ENCODE assay signal across 8 mouse cellular contexts in the genomic region with DNA sequence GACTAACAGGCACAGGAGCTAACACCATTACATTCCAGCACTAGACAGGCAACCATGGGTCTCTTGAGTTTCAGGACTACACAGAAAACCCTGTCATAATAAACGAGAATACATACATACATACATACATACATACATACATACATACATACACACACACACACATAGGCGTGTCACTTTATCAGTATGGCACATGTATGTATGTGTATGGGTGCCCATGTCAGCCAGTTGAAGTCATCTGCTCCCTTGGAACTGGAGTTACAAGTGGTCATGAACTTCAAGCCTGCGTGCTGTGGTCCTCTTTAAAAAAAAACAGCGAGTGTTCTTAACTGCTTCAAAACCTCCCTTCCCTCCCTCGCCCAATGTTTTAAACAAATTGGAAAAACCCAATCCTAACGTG. TPM values are rescaled to one million over a fixed set of nuclear protein-coding genes. Genes with fewer than 3 reads are reported as not detected.
A peak's percentile ranks its signal among the peaks of the same experiment; 100 is the strongest.
DNase-seq lines count a peak whose midpoint lies in the region; ATAC-seq lines count a peak whose summit lies in the region.

No protein-coding gene starts in this region.

- no peaks in the 10 kb centered on the region for H3K9me3 ChIP-seq in kidney, embryonic 14.5 days (ENCODE audit: control insufficient read depth, low read length)
- no peaks in the 10 kb centered on the region for H3K9me3 ChIP-seq in hindbrain, embryonic 15.5 days
- H3K9me3 ChIP-seq in midbrain, embryonic 13.5 days = no peaks in the 10 kb centered on the region

- peak overlapping the region; percentile 93 for H3K4me3 ChIP-seq in kidney, embryonic 14.5 days (ENCODE audit: low read length)
- peak overlapping the region; percentile 96 for H3K4me3 ChIP-seq in brown adipose tissue, adult 24 weeks (ENCODE audit: insufficient read depth, low read depth, low read length)
- peak overlapping the region; percentile 76 for H3K4me3 ChIP-seq in hindbrain, embryonic 15.5 days
- H3K4me3 ChIP-seq in midbrain, embryonic 13.5 days (replicated peaks) = peak overlapping the region; percentile 77

- peak overlapping the region; percentile 97 for H3K9ac ChIP-seq in kidney, embryonic 14.5 days (ENCODE audit: low read depth, low read length)
- H3K9ac ChIP-seq in hindbrain, embryonic 15.5 days = peak overlapping the region; percentile 90
- H3K9ac ChIP-seq in midbrain, embryonic 13.5 days (replicated peaks) = peak overlapping the region; percentile 93

- peaks cover 56% of the 10 kb centered on the region for H3K36me3 ChIP-seq in kidney, embryonic 14.5 days (ENCODE audit: control insufficient read depth, insufficient read depth, low read length)
- H3K36me3 ChIP-seq in hindbrain, embryonic 15.5 days = peaks cover 66% of the 10 kb centered on the region
- peaks cover 73% of the 10 kb centered on the region for H3K36me3 ChIP-seq in midbrain, embryonic 13.5 days

- H3K27ac ChIP-seq in kidney, embryonic 14.5 days (ENCODE audit: low read depth, low read length) = peak overlapping the region; percentile 92
- H3K27ac ChIP-seq in brown adipose tissue, adult 24 weeks (replicated peaks; ENCODE audit: low read depth, low read length) = peak overlapping the region; percentile 48
- H3K27ac ChIP-seq in hindbrain, embryonic 15.5 days (replicated peaks) = peak overlapping the region; percentile 98
- peak overlapping the region; percentile 95 for H3K27ac ChIP-seq in midbrain, embryonic 13.5 days

- peak; percentile 46 for ATAC-seq in kidney, embryonic 14.5 days (ENCODE audit: low FRiP score, low TSS enrichment)
- peak; percentile 28; the same call in 1 of the 2 replicates for ATAC-seq in hindbrain, embryonic 15.5 days (ENCODE audit: low FRiP score, low read depth)
- ATAC-seq in midbrain, embryonic 13.5 days = peak; percentile 55

- 0 out of 2 replicates have a peak, but pooled peaks cover 3% of the 10 kb centered on the region for H3K4me1 ChIP-seq in kidney, embryonic 14.5 days (ENCODE audit: control insufficient read depth, insufficient read depth, low read length)
- H3K4me1 ChIP-seq in brown adipose tissue, adult 24 weeks (ENCODE audit: control insufficient read depth, insufficient read depth, insufficient read length, low read length) = no peaks in the 10 kb centered on the region
- H3K4me1 ChIP-seq in hindbrain, embryonic 15.5 days (replicated peaks) = peaks cover 13% of the 10 kb centered on the region
- H3K4me1 ChIP-seq in midbrain, embryonic 13.5 days (replicated peaks) = peaks cover 12% of the 10 kb centered on the region

- peak overlapping the region; percentile 70 for H3K4me2 ChIP-seq in kidney, embryonic 14.5 days (replicated peaks; ENCODE audit: low read depth, low read length)
- peak overlapping the region; percentile 56 for H3K4me2 ChIP-seq in hindbrain, embryonic 15.5 days
- peak overlapping the region; percentile 71 for H3K4me2 ChIP-seq in midbrain, embryonic 13.5 days (replicated peaks)

- no peak for DNase-seq in kidney, postnatal 25 days
- DNase-seq in gastrocnemius, adult 8-10 months (ENCODE audit: low spot score in 2 of 2) = no peak
- no peak for DNase-seq in cerebellum, adult 9-11 months
- no peak for DNase-seq in cerebellum, adult 9-10 months

- H3K27me3 ChIP-seq in kidney, embryonic 14.5 days (ENCODE audit: control insufficient read depth, insufficient read depth, low read length) = no peaks in the 10 kb centered on the region
- no peaks in the 10 kb centered on the region for H3K27me3 ChIP-seq in hindbrain, embryonic 15.5 days
- no peaks in the 10 kb centered on the region for H3K27me3 ChIP-seq in midbrain, embryonic 13.5 days

- 36% methylated on average over 6 of the region's 6 CpGs for WGBS in kidney, embryonic 14.5 days
- 31% methylated on average over 6 of the region's 6 CpGs for WGBS in hindbrain, embryonic 15.5 days
- whole genome bisulfite sequencing in midbrain, embryonic 13.5 days = 33% methylated on average over 6 of the region's 6 CpGs

RNA-seq across cellular contexts. Expression of a gene that starts 0.5 kb away (rescaled TPM):
- polyA plus RNA-seq in kidney, embryonic 14.5 days (2014; fragmentation: Nextera tagmentation; extraction: Ambion mirVana) = 65.7 and 101 TPM in 2 replicates
- polyA plus RNA-seq in brown adipose tissue, adult 24 weeks (2012; ENCODE audit: insufficient read depth, insufficient read length, missing spikeins) = 18.8 and 32.4 TPM in 2 replicates
- 88.5 and 91.7 TPM in 2 replicates for polyA plus RNA-seq in hindbrain, embryonic 15.5 days (2015; fragmentation: Nextera tagmentation; extraction: Ambion mirVana)
- polyA plus RNA-seq in midbrain, embryonic 13.5 days (2015; fragmentation: Nextera tagmentation; extraction: Ambion mirVana) = 91.4 and 94.1 TPM in 2 replicates
- 10 to 100 TPM; 14.7 to 20.8 (median 17.6) TPM for total RNA-seq in gastrocnemius, adult 8-10 months (2022)

RNA-seq across cellular contexts. Expression of a gene that starts 33.5 kb away (rescaled TPM):
- polyA plus RNA-seq in kidney, embryonic 14.5 days (2014; fragmentation: Nextera tagmentation; extraction: Ambion mirVana) = 214 and 242 TPM in 2 replicates
- 21.4 and 25.8 TPM in 2 replicates for polyA plus RNA-seq in brown adipose tissue, adult 24 weeks (2012; ENCODE audit: insufficient read depth, insufficient read length, missing spikeins)
- polyA plus RNA-seq in hindbrain, embryonic 15.5 days (2015; fragmentation: Nextera tagmentation; extraction: Ambion mirVana) = 181 and 194 TPM in 2 replicates
- polyA plus RNA-seq in midbrain, embryonic 13.5 days (2015; fragmentation: Nextera tagmentation; extraction: Ambion mirVana) = 116 and 128 TPM in 2 replicates
- total RNA-seq in gastrocnemius, adult 8-10 months (2022) = 10 to 100 TPM; 11.1 to 15.7 (median 12.5) TPM

RNA-seq across cellular contexts. Expression of a gene that starts 44.6 kb away (rescaled TPM):
- 0.37 TPM in 1 of 2 replicates, not detected in the other for polyA plus RNA-seq in kidney, embryonic 14.5 days (2014; fragmentation: Nextera tagmentation; extraction: Ambion mirVana)
- not detected in 2 replicates for polyA plus RNA-seq in brown adipose tissue, adult 24 weeks (2012; ENCODE audit: insufficient read depth, insufficient read length, missing spikeins)
- 0.43 and 1.2 TPM in 2 replicates for polyA plus RNA-seq in hindbrain, embryonic 15.5 days (2015; fragmentation: Nextera tagmentation; extraction: Ambion mirVana)
- polyA plus RNA-seq in midbrain, embryonic 13.5 days (2015; fragmentation: Nextera tagmentation; extraction: Ambion mirVana) = 0.35 and 0.46 TPM in 2 replicates
- total RNA-seq in gastrocnemius, adult 8-10 months (2022) = under 1 TPM; 0.24 to 0.56 (median 0.53) TPM

RNA-seq across cellular contexts. Expression of a gene that starts 57.5 kb away (rescaled TPM):
- 0.54 and 1.4 TPM in 2 replicates for polyA plus RNA-seq in kidney, embryonic 14.5 days (2014; fragmentation: Nextera tagmentation; extraction: Ambion mirVana)
- not detected in 2 replicates for polyA plus RNA-seq in brown adipose tissue, adult 24 weeks (2012; ENCODE audit: insufficient read depth, insufficient read length, missing spikeins)
- 0.44 and 0.50 TPM in 2 replicates for polyA plus RNA-seq in hindbrain, embryonic 15.5 days (2015; fragmentation: Nextera tagmentation; extraction: Ambion mirVana)
- 0.23 and 0.32 TPM in 2 replicates for polyA plus RNA-seq in midbrain, embryonic 13.5 days (2015; fragmentation: Nextera tagmentation; extraction: Ambion mirVana)
- 10 to 100 TPM in 2 of 4 experiments, 1 to 10 TPM in 2; 5.3 to 49.1 (median 25.5) TPM for total RNA-seq in gastrocnemius, adult 8-10 months (2022)

Comparison
In these comparisons a context has a peak if more than half of its experiments do, and no peak if none do; other contexts are left out.
1. H3K27ac ChIP-seq: peak in every context shown above with its lines; median percentile 98 in hindbrain, embryonic 15.5 days; 95 in midbrain, embryonic 13.5 days; 92 in kidney, embryonic 14.5 days; 48 in brown adipose tissue, adult 24 weeks.